Mouse (Mus musculus): ENCODE results near the gene Afg3l1. TPM values are rescaled to one million over a fixed set of nuclear protein-coding genes. Genes with fewer than 3 reads are reported as not detected.
"Not testable (repeated sequence)": the region's sequence is repeated elsewhere in the genome, so short reads cannot be mapped to it uniquely, and the experiment has no call there.

Afg3l1 gene
- polyA plus RNA-seq, 1 experiment from 2014 or later, result 17.0 TPM

DNA sequence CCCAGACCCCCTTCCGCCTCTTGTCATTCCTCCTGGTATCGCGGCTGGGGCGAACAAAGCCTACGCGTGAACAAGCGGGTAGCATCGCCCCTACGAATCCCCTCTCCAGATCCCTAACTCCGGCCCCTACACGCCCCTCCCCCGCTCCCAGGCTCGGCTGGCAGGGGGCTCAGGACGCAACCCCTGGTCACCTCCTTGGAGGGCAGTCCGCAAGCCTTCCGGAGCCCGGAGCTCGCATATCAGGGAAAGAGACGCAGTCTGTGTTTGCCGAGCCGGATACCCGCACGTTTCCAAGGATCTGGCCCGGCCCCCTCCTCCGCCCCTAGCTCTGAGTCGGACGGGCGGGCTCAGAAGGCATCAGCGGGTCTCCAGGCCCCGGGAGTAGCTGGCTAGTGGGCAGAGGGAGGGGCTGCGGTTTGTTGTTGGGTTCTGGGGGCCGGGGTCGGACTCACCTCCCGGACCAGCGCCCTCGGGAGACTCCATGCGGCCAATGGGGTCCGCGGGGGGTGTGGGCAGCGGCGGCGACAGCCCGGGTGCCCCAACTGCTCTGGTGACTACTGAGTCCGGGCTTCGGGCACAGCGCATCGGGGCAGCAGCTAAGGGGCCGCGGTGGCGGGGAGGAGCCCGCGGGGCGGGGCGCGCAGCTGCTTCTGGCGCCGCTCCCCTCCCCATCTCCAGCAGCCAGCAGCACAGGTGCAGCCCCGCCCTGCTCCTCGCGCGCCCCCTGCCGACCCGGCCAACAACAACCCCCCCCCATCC lies 37.3 kb downstream of the Afg3l1 start, which contains the start of gene Dbndd1:
Gene Dbndd1 (minus strand): TSS at position 683 of the 759 bp plus-strand sequence.
- no peak within 1 kb of the TSS for H3K4me3 ChIP-seq (ENCODE audit: inconsistent target)
- no peaks in the 10 kb centered on the region for H3K36me3 ChIP-seq (ENCODE audit: inconsistent target)
- WGBS (ENCODE audit: missing documents), result 3% methylated on average over 41 of the region's 63 CpGs
- peaks cover 9% of the 10 kb centered on the region; the same call in 1 of the 2 replicates for H3K79me2 ChIP-seq (ENCODE audit: inconsistent target)
- no peak within 1 kb of the TSS for H3K27ac ChIP-seq

GRCm38 (mm10) chr8:123515540-123515897 lies 37.8 kb downstream of the Afg3l1 start:
- Histone ChIP-seq H3K27ac (no peak overlapping the region), H3K4me3 (ENCODE audit: inconsistent target) (no peak overlapping the region), H3K36me3 (ENCODE audit: inconsistent target) (no peaks in the 10 kb centered on the region), H3K79me2 (ENCODE audit: inconsistent target) (peaks cover 9% of the 10 kb centered on the region; the same call in 1 of the 2 replicates)
- WGBS (ENCODE audit: missing documents), result 4% methylated on average over 11 of the region's 11 CpGs

- Histone ChIP-seq H3K27ac (no peak overlapping the region), H3K36me3 (ENCODE audit: inconsistent target) (peaks cover 10% of the 10 kb centered on the region; the same call in 1 of the 2 replicates), H3K79me2 (ENCODE audit: inconsistent target) (peaks cover 9% of the 10 kb centered on the region; the same call in 1 of the 2 replicates), H3K4me3 (ENCODE audit: inconsistent target) (no peak overlapping the region)
- 83% methylated on average over 2 of the region's 2 CpGs for WGBS (ENCODE audit: missing documents)
Observed at GRCm38 (mm10) chr8:123516596-123516995, 38.9 kb downstream of the Afg3l1 start.

DNA sequence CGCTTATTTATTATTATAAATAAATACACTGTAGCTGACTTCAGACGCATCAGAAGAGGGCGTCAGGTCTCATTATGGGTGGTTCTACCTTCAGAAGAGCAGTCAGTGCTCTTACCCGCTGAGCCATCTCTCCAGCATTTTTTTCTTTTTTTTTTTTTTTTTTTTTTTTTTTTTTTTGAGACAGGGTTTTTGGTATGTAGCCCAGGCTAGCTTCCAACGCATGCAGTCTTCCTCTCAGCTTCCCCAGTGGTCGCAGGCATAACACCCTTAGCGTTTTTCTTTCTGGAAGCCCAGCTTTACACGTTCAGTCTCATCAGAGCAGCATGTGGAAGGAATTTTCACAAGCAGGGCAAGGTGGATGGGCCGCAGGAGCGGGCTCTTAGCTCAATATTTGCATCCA lies 40.5 kb downstream of the Afg3l1 start:
- Histone ChIP-seq H3K36me3 (ENCODE audit: inconsistent target) (peaks cover 26% of the 10 kb centered on the region; the same call in 1 of the 2 replicates), H3K27ac (no peak overlapping the region), H3K4me3 (ENCODE audit: inconsistent target) (peak overlapping the region; percentile 90; the same call in 1 of the 2 replicates), H3K79me2 (ENCODE audit: inconsistent target) (peaks cover 9% of the 10 kb centered on the region; the same call in 1 of the 2 replicates)
- WGBS (ENCODE audit: missing documents), result 34% methylated on average over 10 of the region's 10 CpGs

DNA sequence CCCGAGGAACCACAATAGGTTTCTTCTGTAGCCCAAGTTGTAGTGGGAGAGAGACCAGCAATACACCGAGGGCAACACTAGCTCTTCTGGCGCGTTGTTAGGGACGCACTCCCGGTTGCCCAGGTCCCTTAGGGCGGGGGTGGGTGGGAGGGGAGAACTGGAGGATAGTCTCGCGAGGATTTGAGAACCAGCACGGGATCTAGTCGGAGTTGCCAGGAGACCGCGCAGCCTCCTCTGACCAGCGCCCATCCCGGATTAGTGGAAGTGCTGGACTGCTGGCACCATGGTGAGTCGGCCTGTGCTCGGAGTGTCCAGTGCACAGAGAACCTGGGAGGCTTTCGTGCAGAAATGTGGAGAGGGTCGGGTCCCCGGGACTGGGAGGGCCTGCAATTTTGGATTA lies 41.0 kb downstream of the Afg3l1 start, which contains the start of gene Gas8:
Gene Gas8 (plus strand): TSS at position 168 of the 400 bp plus-strand sequence.
- Histone ChIP-seq H3K4me3 (ENCODE audit: inconsistent target) (peak within 1 kb of the TSS; percentile 90), H3K36me3 (ENCODE audit: inconsistent target) (peaks cover 30% of the 10 kb centered on the region; the same call in 1 of the 2 replicates), H3K27ac (peak within 1 kb of the TSS; percentile 12; the same call in 1 of the 2 replicates), H3K79me2 (ENCODE audit: inconsistent target) (peaks cover 9% of the 10 kb centered on the region; the same call in 1 of the 2 replicates)
- WGBS (ENCODE audit: missing documents), result 0% methylated on average over 12 of the region's 20 CpGs

- H3K36me3 ChIP-seq (ENCODE audit: inconsistent target), result peaks cover 42% of the 10 kb centered on the region; the same call in 1 of the 2 replicates
- H3K79me2 ChIP-seq (ENCODE audit: inconsistent target); H3K4me3 ChIP-seq (ENCODE audit: inconsistent target); H3K27ac ChIP-seq: not testable (repeated sequence)
- 100% methylated on average over 1 of the region's 1 CpGs for WGBS (ENCODE audit: missing documents)
Observed at GRCm38 (mm10) chr8:123520048-123520447, 42.3 kb downstream of the Afg3l1 start.

DNA sequence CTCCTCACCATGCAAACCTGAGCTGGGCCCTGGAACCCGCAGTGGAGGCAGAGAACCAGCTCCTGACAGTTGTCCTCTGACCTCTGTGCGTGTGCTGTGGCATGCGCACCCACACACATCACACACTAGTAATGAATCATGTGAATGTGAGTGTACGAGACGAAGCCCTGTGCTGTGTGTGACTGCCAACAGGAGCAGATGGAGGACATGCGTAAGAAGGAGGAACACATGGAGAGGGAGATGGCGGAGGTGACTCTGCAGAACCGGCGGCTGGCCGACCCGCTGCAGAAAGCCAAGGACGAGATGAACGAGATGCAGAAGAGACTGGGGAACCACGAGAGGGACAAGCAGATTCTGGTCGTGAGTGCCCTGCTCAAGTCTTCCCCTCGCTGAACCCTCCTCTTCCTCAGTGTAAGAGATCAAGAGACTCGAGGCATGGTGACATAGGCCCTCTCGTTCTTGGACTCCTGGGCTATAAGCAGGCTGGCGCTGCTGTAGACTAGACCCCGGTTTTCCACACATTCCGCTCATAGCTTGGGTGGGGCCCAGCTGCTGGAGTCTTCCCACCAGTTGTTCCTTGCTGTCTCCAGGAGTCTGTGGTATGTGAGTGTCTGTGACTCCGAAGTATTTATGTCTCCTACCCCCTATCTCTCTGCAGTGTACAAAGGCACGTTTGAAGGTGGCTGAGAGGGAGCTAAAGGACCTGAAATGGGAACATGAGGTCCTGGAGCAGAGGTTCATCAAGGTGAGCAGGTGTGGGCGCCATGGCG lies 50.2 kb downstream of the Afg3l1 start:
- no peaks in the 10 kb centered on the region for H3K79me2 ChIP-seq (ENCODE audit: inconsistent target)
- 95% methylated on average over 24 of the region's 25 CpGs for WGBS (ENCODE audit: missing documents)
- no peak overlapping the region for H3K4me3 ChIP-seq (ENCODE audit: inconsistent target)
- H3K27ac ChIP-seq, result no peak overlapping the region
- peaks cover 90% of the 10 kb centered on the region for H3K36me3 ChIP-seq (ENCODE audit: inconsistent target)

GRCm38 (mm10) chr8:123536242-123536989 lies 58.7 kb downstream of the Afg3l1 start:
- peaks cover 50% of the 10 kb centered on the region; the same call in 1 of the 2 replicates for H3K36me3 ChIP-seq (ENCODE audit: inconsistent target)
- WGBS (ENCODE audit: missing documents), result 95% methylated on average over 9 of the region's 9 CpGs
- no peaks in the 10 kb centered on the region for H3K79me2 ChIP-seq (ENCODE audit: inconsistent target)
- H3K27ac ChIP-seq, result no peak overlapping the region
- H3K4me3 ChIP-seq (ENCODE audit: inconsistent target), result no peak overlapping the region

GRCm38 (mm10) chr8:123536990-123537380 lies 59.3 kb downstream of the Afg3l1 start:
- WGBS (ENCODE audit: missing documents), result 87% methylated on average over 8 of the region's 10 CpGs

GRCm38 (mm10) chr8:123537641-123538040 lies 59.9 kb downstream of the Afg3l1 start:
- not testable (repeated sequence) for H3K27ac ChIP-seq; H3K4me3 ChIP-seq (ENCODE audit: inconsistent target); H3K79me2 ChIP-seq (ENCODE audit: inconsistent target)
- H3K36me3 ChIP-seq (ENCODE audit: inconsistent target), result peaks cover 38% of the 10 kb centered on the region; the same call in 1 of the 2 replicates
- WGBS (ENCODE audit: missing documents), result no CpG with 5 or more reads among the region's 14 CpGs

More at GRCm38 (mm10) chr8:123536990-123537380, 59.3 kb downstream of the Afg3l1 start:
- no peaks in the 10 kb centered on the region for H3K79me2 ChIP-seq (ENCODE audit: inconsistent target)
- no peak overlapping the region for H3K27ac ChIP-seq
- H3K4me3 ChIP-seq (ENCODE audit: inconsistent target), result no peak overlapping the region
- peaks cover 44% of the 10 kb centered on the region; the same call in 1 of the 2 replicates for H3K36me3 ChIP-seq (ENCODE audit: inconsistent target)

Other genes with a start within 250 kb of the Afg3l1 start
- gene Spata2l, start 241.7 kb upstream of the Afg3l1 start, polyA plus RNA-seq (2018), result 2.4 to 3.9 TPM (median 2.8 TPM) in 3 replicates
- gene Zfp276, start 223.7 kb upstream of the Afg3l1 start, polyA plus RNA-seq (2018), result 9.8 to 12.0 TPM (median 11.1 TPM) in 3 replicates
- 10.8 to 15.8 TPM (median 14.7 TPM) in 3 replicates for gene Vps9d1, start 223.6 kb upstream of the Afg3l1 start, polyA plus RNA-seq (2018)
- gene Fanca, start 159.3 kb upstream of the Afg3l1 start, polyA plus RNA-seq (2018), result 1.4 to 7.1 TPM (median 4.2 TPM) in 3 replicates
- not detected in 3 replicates for gene Spire2, start 145.2 kb upstream of the Afg3l1 start, polyA plus RNA-seq (2018)
- 120 to 135 TPM (median 125 TPM) in 3 replicates for gene Tcf25, start 104.2 kb upstream of the Afg3l1 start, polyA plus RNA-seq (2018)
- not detected in 3 replicates for gene Mc1r, start 70.8 kb upstream of the Afg3l1 start, polyA plus RNA-seq (2018)
- 0.14 TPM in 1 of 3 replicates, not detected in the others for gene Tubb3, start 66.5 kb upstream of the Afg3l1 start, polyA plus RNA-seq (2018)
- gene Def8, start 54.4 kb upstream of the Afg3l1 start, polyA plus RNA-seq (2018), result 10.3 to 15.7 TPM (median 13.9 TPM) in 3 replicates
- not detected in 3 replicates for gene Dbndd1, start 37.6 kb downstream of the Afg3l1 start, polyA plus RNA-seq (2018)
- 16.7 to 41.8 TPM (median 18.2 TPM) in 3 replicates for gene Gas8, start 40.9 kb downstream of the Afg3l1 start, polyA plus RNA-seq (2018)
- gene Rhou, start 176.0 kb downstream of the Afg3l1 start, polyA plus RNA-seq (2018), result 1.3 to 2.2 TPM (median 1.3 TPM) in 3 replicates